Mouse (Mus musculus): ENCODE data around the gene Serpina12.

The Serpina12 gene

DNA sequence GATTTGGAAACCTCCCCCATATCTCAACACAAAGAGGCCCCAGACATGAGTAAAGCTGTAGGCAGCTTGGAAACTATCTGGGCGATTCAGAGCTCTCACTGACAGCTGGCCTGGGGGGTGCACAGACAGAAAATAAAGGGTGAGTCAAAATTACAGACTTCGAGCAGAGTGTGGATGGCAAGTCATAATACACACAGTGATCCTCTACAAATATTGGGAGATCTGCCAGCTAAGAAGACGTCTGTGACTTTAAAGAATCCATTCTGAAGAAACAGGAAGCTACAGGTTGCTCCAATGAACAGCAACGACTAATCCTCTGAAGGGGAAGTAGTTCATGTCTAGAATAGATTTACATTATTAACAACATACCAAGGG, 41.0 kb downstream of the Serpina12 start:
- peak; percentile 16 for DNase-seq (ENCODE audit: low read depth, low spot score)

DNA sequence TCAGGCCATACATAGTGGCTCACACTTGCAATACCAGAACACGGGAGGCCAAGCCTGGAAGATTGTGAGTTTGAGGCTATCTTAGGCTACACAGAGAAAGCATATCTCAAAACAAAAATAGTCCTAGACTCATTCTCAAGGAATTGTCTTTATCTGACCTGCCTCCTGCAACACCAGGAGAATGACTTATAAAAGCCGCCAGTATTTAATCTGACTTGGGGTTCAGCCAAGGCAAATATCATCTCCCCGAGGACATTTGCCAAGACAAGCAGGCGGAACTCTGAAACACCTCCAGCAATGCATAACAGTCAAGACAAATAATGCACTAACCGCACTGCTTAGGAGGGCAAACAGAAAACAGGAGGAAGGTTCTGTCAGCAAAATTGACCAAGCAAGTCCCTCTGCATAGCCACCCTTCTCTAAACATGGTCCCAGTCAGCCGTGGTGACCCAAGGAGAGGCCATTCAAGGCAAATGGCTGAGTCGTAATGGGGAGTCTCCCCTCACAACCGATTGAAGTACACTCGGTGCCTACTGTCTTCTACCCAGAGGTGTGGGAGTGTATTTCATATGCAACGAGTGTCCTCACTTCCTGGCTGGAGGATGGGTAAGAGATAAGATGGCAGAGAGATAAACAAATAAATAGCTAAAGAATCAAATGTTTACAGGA, 41.5 kb downstream of the Serpina12 start:
- no peak for DNase-seq (ENCODE audit: low read depth, low spot score)

DNA sequence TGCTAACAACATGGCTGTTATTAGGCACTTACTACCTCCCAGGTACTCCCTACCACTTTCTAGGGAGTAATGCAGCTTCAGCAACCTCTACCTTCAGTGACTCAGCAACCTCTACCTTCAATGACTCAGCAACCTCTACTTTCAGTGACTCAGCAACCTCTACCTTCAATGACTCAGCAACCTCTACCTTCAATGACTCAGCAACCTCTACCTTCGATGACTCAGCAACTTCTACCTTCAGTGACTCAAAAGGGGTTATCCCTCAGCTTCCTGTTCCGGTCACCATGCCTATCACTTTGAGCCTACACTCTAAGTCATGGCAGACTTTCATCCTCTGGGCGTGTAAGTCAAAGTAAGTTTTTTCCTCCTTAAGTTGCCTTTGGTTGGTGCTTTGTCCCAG, 43.6 kb downstream of the Serpina12 start:
- DNase-seq (ENCODE audit: low read depth, low spot score), result no peak

DNA sequence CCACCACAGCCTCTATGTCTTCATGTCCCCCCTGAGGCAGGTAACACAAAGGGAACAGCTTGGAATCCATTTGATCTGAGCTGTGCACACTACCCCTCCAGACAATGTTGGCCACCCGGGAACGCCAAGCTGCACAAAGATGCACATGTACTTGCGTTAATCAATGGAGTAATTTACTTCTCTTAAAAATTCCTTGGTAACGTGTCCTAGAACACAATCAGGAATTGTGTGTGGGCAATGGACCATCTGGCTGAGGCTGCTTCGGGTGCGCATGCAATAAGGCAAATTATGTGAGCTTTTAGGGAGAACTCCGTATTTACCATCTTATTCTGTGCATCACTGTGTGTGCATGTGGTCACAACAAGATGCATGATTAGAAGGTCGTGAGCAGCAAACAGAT, 44.6 kb downstream of the Serpina12 start:
- no peak for DNase-seq (ENCODE audit: low read depth, low spot score)

DNA sequence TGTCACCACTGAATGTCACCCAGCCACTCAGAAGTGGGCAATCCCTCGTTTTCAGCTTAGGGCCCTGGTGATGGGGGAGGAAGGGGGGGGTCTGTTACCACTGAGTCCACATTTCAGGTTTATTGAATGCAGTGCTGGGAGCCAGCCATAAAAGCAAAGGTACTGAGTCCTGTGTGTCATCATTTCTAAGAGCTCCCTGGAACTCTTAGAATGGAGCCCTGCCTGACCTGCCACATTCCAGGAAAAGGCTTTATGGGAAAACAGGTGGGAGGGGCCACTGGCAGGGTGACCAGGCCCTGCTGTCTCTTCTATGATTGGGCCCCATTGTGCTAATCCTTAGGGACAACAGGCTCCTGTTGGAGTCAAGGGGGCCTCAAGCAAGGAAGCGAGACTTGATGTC, 47.7 kb downstream of the Serpina12 start:
- no peak for DNase-seq (ENCODE audit: low read depth, low spot score)

DNA sequence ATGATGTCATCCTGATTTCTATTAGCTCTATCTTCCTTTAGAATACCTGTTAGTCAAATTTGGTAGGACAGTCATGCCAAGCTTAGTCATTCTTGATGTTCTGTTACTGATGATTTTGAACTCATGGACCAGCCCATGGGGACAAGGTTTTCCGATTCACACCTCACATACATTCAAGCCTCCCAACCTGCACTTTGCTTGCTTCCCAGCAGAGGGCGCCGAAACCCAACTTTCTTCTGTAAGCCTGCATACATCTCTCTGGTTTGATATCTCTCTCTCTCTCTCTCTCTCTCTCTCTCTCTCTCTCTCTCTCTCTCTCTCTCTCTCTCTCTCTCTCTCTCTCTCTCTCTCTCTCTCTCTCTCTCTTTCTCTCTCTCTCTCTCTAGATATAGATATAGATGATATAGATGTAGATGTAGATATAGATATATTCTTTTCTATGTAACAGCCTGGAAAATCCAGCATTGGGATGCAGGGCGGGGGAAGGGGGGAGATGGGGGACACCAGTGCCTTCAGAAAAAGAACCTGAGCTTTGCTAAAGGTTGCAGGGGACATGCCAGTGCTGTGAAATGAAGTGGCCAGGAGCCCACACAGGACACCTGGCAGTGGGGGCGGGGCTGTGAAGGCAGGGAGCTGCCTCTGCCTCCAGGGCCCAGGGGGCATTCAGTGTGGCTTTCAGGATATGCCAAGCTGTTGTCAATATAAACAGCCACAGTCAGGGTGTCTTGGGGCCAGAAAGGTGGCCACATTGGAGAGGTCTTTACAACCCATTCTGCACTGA, 48.8 kb downstream of the Serpina12 start:
- no peak for DNase-seq (ENCODE audit: low read depth, low spot score)

DNA sequence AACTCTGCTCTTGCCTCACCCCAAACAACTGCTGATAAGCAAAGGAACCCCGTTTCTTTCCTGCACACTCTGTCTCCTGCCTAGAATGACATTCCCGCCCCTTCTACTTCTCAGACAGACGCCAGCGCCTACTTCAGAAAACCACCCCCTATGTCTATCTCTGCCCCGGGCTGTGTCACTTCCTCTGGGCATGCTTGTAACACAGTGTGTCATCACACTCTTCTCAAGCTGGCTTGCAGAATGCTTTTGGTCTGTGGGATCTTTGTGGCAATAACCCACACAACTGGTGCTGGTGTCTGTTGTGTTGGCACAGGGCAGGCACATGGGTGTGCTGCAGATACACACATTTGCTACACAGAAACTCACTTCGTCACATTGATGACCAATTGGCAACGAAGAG, 51.3 kb downstream of the Serpina12 start:
- DNase-seq (ENCODE audit: low read depth, low spot score), result no peak

DNA sequence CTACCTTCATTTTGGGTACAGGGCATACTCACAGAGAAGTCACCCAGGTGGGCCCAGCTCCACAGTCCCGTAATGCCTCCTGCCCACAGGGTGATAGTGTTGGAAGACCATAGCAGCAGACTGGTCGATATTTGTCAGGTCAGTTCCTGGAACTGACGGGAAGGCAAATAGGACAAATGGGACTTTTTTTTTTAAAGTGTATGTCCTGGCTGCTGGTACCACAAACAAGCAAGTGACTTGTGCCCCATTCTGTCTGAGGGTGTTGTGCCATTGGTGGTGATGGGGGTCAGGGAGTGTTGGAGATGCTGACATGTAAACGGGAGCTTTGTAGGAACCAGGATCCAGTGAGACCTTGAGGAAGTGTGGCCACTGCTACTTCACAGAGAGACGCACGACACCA, 54.4 kb downstream of the Serpina12 start, which contains the start of gene Serpina11:
TSS of gene Serpina11 (minus strand) at position 101 of the 400 bp plus-strand sequence.
- DNase-seq (ENCODE audit: low read depth, low spot score), result no peak

DNA sequence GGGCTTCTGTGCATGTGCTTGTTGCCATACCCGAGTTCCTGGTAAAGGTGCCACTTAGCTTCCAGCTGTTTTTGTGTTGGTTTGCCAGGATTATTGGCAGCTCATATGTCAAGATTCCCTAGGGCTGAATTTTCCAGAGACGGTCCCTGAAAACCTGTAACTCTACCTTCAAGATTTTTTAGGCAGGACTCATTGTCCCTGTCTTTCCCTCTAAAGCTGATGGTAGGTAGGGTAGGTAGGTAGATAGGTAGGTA, 54.8 kb downstream of the Serpina12 start:
- no peak for DNase-seq (ENCODE audit: low read depth, low spot score)

DNA sequence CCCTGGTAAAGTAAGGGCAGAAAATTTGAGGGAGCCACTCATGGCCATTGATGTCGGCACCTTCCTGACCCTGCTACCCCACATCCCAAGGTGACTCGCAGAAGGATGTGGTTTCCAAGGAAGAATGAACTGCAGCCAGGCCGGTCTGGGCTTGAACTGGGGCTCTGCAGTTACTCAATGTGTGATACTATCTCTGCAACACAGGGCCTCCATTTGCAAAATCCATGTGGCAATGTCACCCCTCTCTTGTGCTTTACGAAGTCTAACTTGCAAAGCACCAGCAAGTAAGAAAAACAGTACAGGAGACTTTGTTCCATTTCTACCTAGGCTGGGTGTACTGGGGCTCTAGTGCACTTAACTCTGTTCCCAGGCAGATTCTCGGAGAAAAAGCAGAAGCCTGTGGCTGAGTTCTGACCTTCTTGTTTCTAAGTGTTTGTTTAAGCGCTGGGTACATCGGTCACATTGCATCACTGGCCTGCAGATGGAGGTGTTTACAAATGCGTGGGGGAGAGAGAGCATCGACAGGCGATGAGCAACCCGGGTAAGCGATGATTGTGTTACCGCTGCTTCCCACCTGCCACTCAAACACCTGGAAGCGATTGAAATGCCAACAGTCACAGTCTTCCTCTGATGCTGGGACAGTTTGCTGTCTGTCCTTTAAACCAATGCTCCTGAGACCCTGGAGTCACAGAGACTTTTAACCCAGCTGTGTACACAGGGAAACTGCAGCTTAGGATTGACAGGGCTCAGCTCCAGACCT, 55.3 kb downstream of the Serpina12 start:
- DNase-seq (ENCODE audit: low read depth, low spot score), result no peak

DNA sequence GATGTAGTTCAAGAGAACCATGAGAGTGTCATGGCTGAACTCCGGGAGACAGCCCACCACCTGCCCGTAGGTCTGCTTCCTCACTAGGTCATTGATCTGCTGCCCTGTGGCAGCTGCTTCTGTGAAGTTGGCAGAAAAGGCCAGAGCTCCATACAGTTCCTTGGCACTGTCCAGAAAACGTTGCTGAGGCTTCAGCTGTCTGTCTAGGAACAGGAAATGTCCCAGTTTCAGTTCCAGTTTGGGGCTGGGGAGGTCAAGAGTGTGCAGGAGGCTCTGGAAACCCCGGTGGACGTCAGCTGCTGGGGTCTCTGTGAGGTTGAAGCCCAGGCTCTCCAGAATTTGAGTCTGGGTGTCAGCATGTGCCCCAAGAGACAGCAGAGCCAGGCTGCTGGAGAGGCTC, 58.4 kb downstream of the Serpina12 start:
- DNase-seq (ENCODE audit: low read depth, low spot score), result no peak

DNA sequence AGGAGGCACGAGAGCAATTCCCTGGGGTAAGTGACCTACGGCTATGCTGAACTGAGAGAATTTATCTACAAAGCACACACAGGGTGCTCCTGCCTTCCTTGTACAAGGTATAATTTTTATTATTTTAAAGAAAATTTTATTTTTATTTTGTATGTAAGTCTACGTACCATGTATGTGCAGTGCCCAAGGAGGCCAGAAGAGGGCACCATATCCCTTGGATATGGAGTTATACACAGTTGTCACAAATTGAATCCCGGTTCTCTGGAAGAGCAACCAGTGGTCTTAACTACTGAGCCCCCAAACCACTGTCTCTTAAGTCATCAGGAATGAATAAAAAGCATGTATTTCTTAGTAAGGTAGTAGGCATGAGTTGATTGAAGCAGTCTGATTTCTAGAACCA, 59.3 kb downstream of the Serpina12 start:
- no peak for DNase-seq (ENCODE audit: low read depth, low spot score)

DNA sequence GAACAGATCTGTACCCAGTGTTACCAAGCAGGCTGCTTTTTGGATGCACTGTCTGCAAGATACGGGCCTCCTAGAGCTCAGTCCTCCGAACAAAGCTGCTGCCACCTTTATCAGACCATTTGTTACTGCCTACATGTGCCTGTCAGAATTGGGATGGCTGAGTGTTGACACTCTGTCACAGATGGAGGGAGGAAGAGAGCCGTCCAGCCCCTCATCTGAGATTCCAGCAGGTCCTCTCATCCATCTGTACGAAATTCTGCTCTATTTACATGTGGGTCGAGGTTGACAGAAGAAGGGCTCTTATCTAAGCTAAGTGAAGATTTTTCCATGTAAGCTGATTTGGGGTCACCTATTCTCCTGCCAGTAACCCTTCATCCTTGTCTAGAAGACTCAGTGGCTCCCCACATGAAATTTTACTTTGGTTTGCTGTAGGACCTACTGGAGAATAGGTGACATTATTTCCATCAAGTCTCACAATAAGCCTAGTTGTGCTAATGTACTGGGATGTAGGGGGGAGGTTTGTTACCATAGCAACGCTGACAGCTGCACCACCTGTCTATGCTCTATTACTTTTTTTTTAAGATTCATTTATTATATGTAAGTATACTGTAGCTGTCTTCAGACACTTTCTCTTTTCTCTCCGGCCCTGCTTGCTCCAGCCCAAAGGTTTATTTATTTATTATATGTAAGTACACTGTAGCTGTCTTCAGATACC, 62.4 kb downstream of the Serpina12 start:
- no peak for DNase-seq (ENCODE audit: low read depth, low spot score)
